Mouse (Mus musculus): ENCODE results near the gene Fut2. TPM values are rescaled to one million over a fixed set of nuclear protein-coding genes. Genes with fewer than 3 reads are reported as not detected.

Gene Fut2
- total RNA-seq (2023) = not detected in 2 replicates

GRCm38 (mm10) chr7:45666161-45666560 is at the start of gene Fut2:
TSS of gene Fut2 (minus strand) at chr7:45666394.

DNA sequence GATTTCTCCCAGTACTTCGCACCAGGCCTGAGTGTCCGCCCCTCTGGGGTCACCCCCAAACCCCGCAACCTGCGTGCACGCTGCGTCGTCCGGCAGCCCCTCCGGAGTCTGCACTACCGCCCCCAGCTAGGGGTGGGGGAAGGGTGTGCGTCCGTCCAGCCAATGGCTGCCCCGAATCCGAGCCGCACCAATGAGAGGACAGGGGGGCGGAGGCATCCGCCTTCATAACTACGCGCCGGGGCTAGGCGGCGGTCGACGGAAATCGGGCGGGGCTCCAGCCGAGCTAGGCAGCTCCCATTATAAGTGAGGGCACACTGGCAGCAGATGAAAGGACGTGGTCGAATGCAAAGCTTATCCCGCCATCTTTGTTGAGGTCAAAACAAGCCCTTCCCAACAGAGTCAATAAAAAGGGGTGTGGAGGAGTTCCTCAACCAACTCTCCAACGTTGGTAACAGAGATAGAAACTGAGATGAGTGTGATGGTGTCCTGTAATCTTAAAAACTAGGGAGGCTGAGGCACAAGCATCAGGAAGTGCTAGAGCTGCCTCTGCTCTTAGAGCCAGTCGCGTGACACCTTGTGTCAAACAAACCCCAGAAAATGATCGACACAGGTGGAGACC is 49.0 kb upstream of the Fut2 start, which contains the start of gene Rpl18:
Gene Rpl18, plus strand, starts transcription at position 368 of the 619 bp plus-strand sequence.

DNA sequence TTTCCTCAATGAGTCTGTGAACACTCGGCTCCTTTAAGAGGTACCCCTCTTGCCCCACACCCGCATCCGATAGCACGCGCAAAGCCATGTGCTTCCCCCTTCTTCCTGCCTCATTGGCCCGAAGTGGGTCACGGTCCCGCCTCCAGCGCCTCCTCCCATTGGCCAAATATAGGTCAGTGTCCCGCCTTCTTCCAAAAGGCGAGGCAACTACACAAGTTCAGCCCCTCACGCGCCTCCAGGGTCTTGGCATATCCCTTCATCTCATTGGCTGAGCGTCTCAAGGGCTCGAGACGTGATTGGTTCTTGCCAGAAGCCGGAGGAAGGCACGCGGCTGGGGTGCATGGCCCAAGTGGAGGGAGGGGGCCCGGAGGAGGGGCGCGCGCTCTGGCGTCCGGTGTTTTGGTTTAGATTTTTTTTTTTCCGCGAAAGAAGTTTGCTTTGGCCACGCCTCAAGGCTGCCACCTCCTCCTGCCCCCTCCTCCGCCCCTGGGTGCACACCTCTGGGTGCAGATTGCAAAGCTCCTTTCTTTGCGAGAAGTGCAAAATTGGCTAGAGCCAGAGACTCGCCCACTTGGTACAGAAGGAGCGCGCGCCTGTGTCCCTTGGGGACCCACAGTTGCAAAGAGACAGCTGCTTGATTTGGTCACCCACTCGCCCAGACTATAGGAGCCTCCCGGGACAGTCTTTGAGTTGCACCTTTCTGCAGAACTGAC is 38.7 kb upstream of the Fut2 start, which contains the start of gene Dbp:
Gene Dbp, plus strand, starts transcription at position 359 of the 713 bp plus-strand sequence.

DNA sequence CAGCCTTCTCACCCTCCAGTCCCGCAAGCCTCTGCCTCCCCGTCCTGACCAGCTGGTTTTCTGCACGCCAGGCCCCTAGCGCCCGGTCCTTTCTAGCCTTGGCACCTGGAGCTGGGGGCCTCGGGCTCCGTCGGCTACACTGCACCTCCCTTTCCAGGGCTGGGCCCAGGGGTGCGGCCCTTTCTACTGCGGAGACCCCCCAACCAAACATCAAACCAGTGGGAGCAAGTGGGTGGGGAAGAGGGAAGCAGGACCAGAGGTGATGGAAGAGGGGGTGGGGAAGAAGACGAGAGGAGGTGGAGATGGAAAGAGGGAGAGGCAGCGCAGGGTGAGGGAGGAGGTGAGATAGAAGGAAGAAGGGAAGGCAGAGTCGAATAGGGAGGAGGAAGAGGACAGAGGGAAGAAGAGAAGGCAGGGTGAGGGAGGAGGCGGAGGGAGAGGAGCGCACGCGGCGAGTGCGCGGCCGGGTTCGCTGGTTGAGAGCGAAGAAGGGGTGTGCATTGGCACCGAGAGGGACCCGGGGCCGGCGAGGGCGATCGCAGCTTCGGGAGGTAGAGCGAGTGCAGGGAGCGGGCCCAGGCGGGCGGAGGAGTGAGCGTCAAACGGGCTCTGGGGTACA is 33.4 kb upstream of the Fut2 start, which contains the start of gene Car11:
Gene Car11, plus strand, starts transcription at position 321 of the 619 bp plus-strand sequence.

DNA sequence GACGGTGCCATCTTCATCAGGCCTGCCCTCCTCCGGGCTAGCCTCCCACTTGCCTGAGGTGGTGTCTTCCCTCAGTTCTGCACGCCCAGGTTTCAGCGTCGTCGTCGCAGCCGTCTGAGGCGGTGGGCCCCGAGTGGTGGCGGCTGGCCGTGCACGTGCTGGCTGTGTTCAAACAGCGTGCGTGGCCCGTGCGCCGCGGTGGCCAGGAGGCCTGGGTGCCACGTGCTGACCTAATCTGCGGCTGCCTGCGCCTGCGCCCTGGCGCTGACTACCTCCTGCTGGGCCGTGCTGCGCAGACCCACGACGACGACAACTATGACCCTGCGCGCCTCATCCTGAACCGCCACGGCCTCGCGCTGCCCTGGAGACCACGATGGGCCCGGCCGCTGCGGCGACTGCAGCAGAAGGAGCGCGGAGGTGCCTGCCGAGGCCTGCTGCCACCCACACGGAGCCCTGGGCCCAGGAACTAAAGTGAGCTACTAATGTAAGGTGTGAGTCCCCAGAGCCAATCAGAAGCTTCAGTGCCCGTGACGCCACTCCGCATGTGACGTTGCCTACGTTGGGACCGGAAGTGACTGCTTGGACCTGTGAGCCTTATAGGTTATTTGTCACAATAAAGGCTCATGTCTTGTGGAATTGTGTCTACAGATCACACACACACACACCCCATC is 27.9 kb upstream of the Fut2 start, which contains the start of gene Sec1:
Gene Sec1, minus strand, starts transcription at position 482 of the 671 bp plus-strand sequence.

GRCm38 (mm10) chr7:45683396-45684050 is 17.3 kb upstream of the Fut2 start, which contains the start of gene Ntn5:
TSS of gene Ntn5 (plus strand) at chr7:45684022.

GRCm38 (mm10) chr7:45639561-45640027 is 26.6 kb downstream of the Fut2 start, which contains the start of gene Mamstr:
TSS of gene Mamstr (plus strand) at chr7:45639977.

GRCm38 (mm10) chr7:45627261-45627660 is 38.9 kb downstream of the Fut2 start, which contains the start of gene Rasip1:
TSS of gene Rasip1 (plus strand) at chr7:45627488.

DNA sequence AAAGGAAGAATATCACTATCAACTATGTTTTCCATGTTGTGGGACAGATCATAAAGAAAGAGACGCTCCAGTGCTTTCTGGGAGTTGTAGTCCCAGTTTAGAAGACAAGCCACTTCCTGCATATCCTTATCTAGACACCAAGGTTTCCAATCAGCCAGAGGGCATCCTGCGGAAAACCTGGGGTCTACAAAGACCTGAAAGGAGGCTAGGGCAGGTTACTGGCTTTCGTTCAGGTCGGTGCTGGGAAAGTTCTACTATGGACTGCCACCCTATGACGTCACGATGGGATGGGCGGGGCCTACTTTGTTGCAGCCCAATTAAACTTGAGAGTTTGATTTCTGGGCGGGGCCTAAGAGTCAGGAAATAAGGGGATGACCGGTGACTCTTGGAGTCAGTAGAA is 44.8 kb downstream of the Fut2 start, which contains the start of gene Izumo1:
Gene Izumo1, plus strand, starts transcription at position 369 of the 400 bp plus-strand sequence.

DNA sequence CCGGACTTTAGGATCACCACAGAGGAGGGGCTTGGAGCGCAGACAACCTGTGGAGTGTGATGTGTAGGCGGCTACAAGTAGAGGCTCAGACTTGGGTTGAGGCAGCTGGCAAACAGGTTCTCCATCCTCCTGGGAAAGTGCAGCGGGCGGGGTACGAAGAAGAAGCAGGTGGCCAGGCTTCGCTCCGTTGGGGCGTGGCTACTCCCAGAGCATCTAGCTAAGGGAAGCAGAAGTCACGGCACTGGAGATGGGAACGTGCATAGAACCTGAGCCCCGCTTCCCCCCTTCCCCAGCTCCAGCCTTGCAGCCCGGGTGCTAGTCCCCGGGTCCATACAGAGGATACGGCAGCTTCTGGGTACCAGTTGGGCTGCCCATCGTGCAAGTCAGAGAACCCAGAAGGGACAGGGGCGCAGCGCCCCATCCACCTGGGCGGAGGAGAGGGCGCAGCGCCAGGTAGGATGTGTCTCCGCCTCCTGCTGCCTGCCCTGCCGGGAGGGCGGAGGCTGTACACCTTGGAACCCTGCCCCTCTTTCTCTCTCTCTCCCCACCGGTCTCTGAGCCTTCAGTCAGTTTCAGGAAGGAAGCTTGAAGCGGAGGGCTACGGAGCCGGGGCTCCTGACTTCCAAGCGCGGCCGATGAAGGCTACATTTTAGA is 49.0 kb downstream of the Fut2 start, which contains the start of gene Fut1:
Gene Fut1, plus strand, starts transcription at position 248 of the 654 bp plus-strand sequence.

Other genes with a start within 250 kb of the Fut2 start
- gene Lhb, start 245.6 kb downstream of the Fut2 start, total RNA-seq (2023) = not detected in 2 replicates
- gene Gys1, start 231.6 kb downstream of the Fut2 start, total RNA-seq (2023) = 53.5 and 56.5 TPM in 2 replicates
- gene Ruvbl2, start 228.3 kb downstream of the Fut2 start, total RNA-seq (2023) = 22.0 and 31.6 TPM in 2 replicates
- gene Ftl1, start 206.5 kb downstream of the Fut2 start, total RNA-seq (2023) = 1,156 and 1,320 TPM in 2 replicates
- gene Bax, start 199.5 kb downstream of the Fut2 start, total RNA-seq (2023) = 37.2 and 40.7 TPM in 2 replicates
- not detected in 2 replicates for gene Tulp2, start 184.5 kb downstream of the Fut2 start, total RNA-seq (2023)
- gene Gm45808, start 179.6 kb downstream of the Fut2 start, total RNA-seq (2023) = 0.98 and 1.7 TPM in 2 replicates
- 3.7 and 5.4 TPM in 2 replicates for gene Dhdh, start 177.6 kb downstream of the Fut2 start, total RNA-seq (2023)
- gene Nucb1, start 156.0 kb downstream of the Fut2 start, total RNA-seq (2023) = 90.7 and 109 TPM in 2 replicates
- gene Ppp1r15a, start 140.1 kb downstream of the Fut2 start, total RNA-seq (2023) = 126 and 199 TPM in 2 replicates
- not detected in 2 replicates for gene Plekha4, start 140.1 kb downstream of the Fut2 start, total RNA-seq (2023)
- 0.95 TPM in 1 of 2 replicates, not detected in the other for gene Hsd17b14, start 111.5 kb downstream of the Fut2 start, total RNA-seq (2023)
- 24.0 and 34.0 TPM in 2 replicates for gene Bcat2, start 96.2 kb downstream of the Fut2 start, total RNA-seq (2023)
- gene Fgf21, start 50.9 kb downstream of the Fut2 start, total RNA-seq (2023) = not detected in 2 replicates
- gene Fut1, start 49.1 kb downstream of the Fut2 start, total RNA-seq (2023) = not detected in 2 replicates
- gene Izumo1, start 44.6 kb downstream of the Fut2 start, total RNA-seq (2023) = not detected in 2 replicates
- 4.3 and 5.0 TPM in 2 replicates for gene Rasip1, start 38.9 kb downstream of the Fut2 start, total RNA-seq (2023)
- gene Mamstr, start 26.4 kb downstream of the Fut2 start, total RNA-seq (2023) = 0.20 TPM in 1 of 2 replicates, not detected in the other
- not detected in 2 replicates for gene Ntn5, start 17.6 kb upstream of the Fut2 start, total RNA-seq (2023)
- not detected in 2 replicates for gene Sec1, start 28.0 kb upstream of the Fut2 start, total RNA-seq (2023)
- gene Car11, start 33.4 kb upstream of the Fut2 start, total RNA-seq (2023) = not detected in 2 replicates
- gene Dbp, start 38.7 kb upstream of the Fut2 start, total RNA-seq (2023) = 5.0 and 6.3 TPM in 2 replicates
- gene Rpl18, start 49.1 kb upstream of the Fut2 start, total RNA-seq (2023) = 572 and 599 TPM in 2 replicates
- 62.3 and 77.9 TPM in 2 replicates for gene Sphk2, start 51.6 kb upstream of the Fut2 start, total RNA-seq (2023)
- 0.16 and 0.20 TPM in 2 replicates for gene Fam83e, start 54.8 kb upstream of the Fut2 start, total RNA-seq (2023)
- gene Spaca4, start 59.4 kb upstream of the Fut2 start, total RNA-seq (2023) = not detected in 2 replicates
- not detected in 2 replicates for gene Lmtk3, start 117.3 kb upstream of the Fut2 start, total RNA-seq (2023)
- gene Sult2b1, start 118.3 kb upstream of the Fut2 start, total RNA-seq (2023) = not detected in 2 replicates
- 127 and 143 TPM in 2 replicates for gene Cyth2, start 148.2 kb upstream of the Fut2 start, total RNA-seq (2023)
- gene Kcnj14, start 158.4 kb upstream of the Fut2 start, total RNA-seq (2023) = 0.27 and 0.57 TPM in 2 replicates
- gene Grwd1, start 164.6 kb upstream of the Fut2 start, total RNA-seq (2023) = 6.0 and 6.6 TPM in 2 replicates
- gene Kdelr1, start 206.4 kb upstream of the Fut2 start, total RNA-seq (2023) = 58.9 and 60.5 TPM in 2 replicates
- gene Grin2d, start 212.0 kb upstream of the Fut2 start, total RNA-seq (2023) = 0.16 and 0.25 TPM in 2 replicates
- gene Syngr4, start 230.3 kb upstream of the Fut2 start, total RNA-seq (2023) = 0.95 TPM in 1 of 2 replicates, not detected in the other
- 3.5 and 5.3 TPM in 2 replicates for gene Tmem143, start 230.5 kb upstream of the Fut2 start, total RNA-seq (2023)